Mouse (Mus musculus) liver, embryonic 12.5 days (tissue): ENCODE results near the gene Gpn1. TPM values are rescaled to one million over a fixed set of nuclear protein-coding genes. Genes with fewer than 3 reads are reported as not detected.
A peak's percentile ranks its signal among the peaks of the same experiment; 100 is the strongest.
"Not testable (repeated sequence)": the region's sequence is repeated elsewhere in the genome, so short reads cannot be mapped to it uniquely, and the experiment has no call there.

ENCODE experiments used
- ATAC-seq: fragments of 200-750 bp; cut with Nextera tagmentation; 2 replicates; pipeline ENCODE4 v1.8.0; 2017; ENCODE audit warnings: moderate number of reproducible peaks, mild to moderate bottlenecking, moderate library complexity
- H3K27ac ChIP-seq: fragments of 300-500 bp; sonication (generic); 2 replicates; pipeline ENCODE4 v1.5.1; 2016; ENCODE audit warnings: mild to moderate bottlenecking
- H3K27me3 ChIP-seq: fragments of 300-500 bp; sonication (generic); replicated peaks from 2 replicates; pipeline ENCODE4 v1.6.1; 2016; ENCODE audit warnings: mild to moderate bottlenecking, moderate library complexity
- H3K36me3 ChIP-seq: fragments of 300-500 bp; sonication (generic); 2 replicates; pipeline ENCODE4 v1.6.1; 2016; ENCODE audit warnings: mild to moderate bottlenecking, moderate library complexity
- H3K4me1 ChIP-seq: fragments of 300-500 bp; sonication (generic); 2 replicates; pipeline ENCODE4 v1.6.1; 2016
- H3K4me2 ChIP-seq: fragments of 300-500 bp; sonication (generic); 2 replicates; pipeline ENCODE4 v1.6.1; 2016; ENCODE audit warnings: mild to moderate bottlenecking, moderate library complexity
- H3K4me3 ChIP-seq: fragments of 300-500 bp; sonication (generic); 2 replicates; pipeline ENCODE4 v1.5.1; 2016; ENCODE audit warnings: mild to moderate bottlenecking, moderate library complexity
- H3K9ac ChIP-seq: fragments of 300-500 bp; sonication (generic); 2 replicates; pipeline ENCODE4 v1.6.1; 2016; ENCODE audit warnings: mild to moderate bottlenecking, moderate library complexity
- H3K9me3 ChIP-seq: fragments of 300-500 bp; sonication (generic); replicated peaks from 2 replicates; pipeline ENCODE4 v1.6.1; 2016; ENCODE audit warnings: mild to moderate bottlenecking, moderate library complexity
- WGBS: fragments of 180-500 bp; shearing (Covaris S2); methylation state at CpG from one replicate; pipeline ENCODE4 v1.1.7; 2016; ENCODE audit not compliant: insufficient replicate concordance; 5-methylcytosine and 5-hydroxymethylcytosine counted together
- polyA plus RNA-seq: library from polyadenylated mRNA; unstranded; fragments of >200 nt; fragmentation: Nextera tagmentation; extraction: Ambion mirVana; gene quantifications from 2 replicates; pipeline ENCODE4 v1.2.1, GENCODE M21; 2016

Gpn1 gene
- polyA plus RNA-seq, 1 experiment from 2014 or later, result 38.8 TPM

GRCm38 (mm10) chr5:31489116-31489769 lies 5.3 kb upstream of the Gpn1 start:
- Histone ChIP-seq H3K9me3 (no peaks in the 10 kb centered on the region), H3K4me3 (no peak overlapping the region), H3K4me1 (peaks cover 5% of the 10 kb centered on the region), H3K4me2 (no peak overlapping the region), H3K9ac (no peak overlapping the region), H3K27ac (no peak overlapping the region), H3K36me3 (peaks cover 2% of the 10 kb centered on the region; the same call in 1 of the 2 replicates), H3K27me3 (0 out of 2 replicates have a peak, but pooled peaks cover 4% of the 10 kb centered on the region)
- ATAC-seq, result no peak
- WGBS, result 58% methylated on average over 7 of the region's 7 CpGs

DNA sequence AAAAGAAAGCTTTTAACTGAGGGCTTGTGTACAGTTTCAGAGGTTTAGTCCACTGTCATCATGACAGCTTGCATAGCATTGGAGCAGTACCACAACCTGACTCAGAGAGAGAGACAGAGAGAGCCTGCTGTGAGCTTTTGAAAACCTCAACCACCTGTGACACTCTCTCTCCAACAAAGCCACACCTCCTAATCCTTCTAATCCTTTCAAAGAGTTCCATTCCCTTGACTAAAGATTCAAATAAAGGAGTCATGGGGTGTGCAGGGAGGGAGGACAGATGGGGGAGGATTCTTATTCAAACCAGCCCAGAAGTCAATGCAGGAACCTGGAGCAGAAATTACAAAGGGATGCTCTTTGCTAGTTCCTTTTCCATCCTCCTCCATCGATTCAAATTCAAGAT lies 2.5 kb upstream of the Gpn1 start:
- ATAC-seq, result no peak
- H3K27me3 ChIP-seq, result 0 out of 2 replicates have a peak, but pooled peaks cover 4% of the 10 kb centered on the region
- no peak overlapping the region for H3K27ac ChIP-seq
- H3K4me2 ChIP-seq, result no peak overlapping the region
- peaks cover 20% of the 10 kb centered on the region for H3K4me1 ChIP-seq
- no peaks in the 10 kb centered on the region for H3K9me3 ChIP-seq
- H3K9ac ChIP-seq, result no peak overlapping the region
- peaks cover 11% of the 10 kb centered on the region for H3K36me3 ChIP-seq
- WGBS, result 45% methylated on average over 1 of the region's 1 CpGs
- H3K4me3 ChIP-seq, result no peak overlapping the region

DNA sequence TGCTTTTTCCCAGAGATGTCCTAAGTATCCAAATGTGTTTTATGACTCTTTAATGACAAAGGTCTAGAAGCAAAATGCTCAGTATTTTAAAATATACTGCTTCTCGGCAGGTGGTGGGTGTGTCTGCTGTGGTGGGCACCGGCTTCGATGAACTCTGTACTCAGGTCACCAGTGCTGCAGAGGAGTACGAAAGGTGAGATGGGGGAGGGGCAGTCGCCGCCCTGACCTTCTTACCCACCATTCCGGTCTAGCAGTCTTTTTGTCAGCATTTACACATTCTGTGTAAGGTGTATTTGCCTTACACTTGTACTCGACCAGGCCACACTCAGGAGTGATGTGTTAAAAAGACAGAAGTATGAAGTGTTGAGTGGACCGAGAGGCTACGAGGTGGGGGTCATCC lies 10.3 kb downstream of the Gpn1 start:
- peaks cover 89% of the 10 kb centered on the region for H3K36me3 ChIP-seq
- H3K4me3 ChIP-seq, result no peak overlapping the region
- H3K4me2 ChIP-seq, result no peak overlapping the region
- no peaks in the 10 kb centered on the region for H3K9me3 ChIP-seq
- no peak overlapping the region for H3K9ac ChIP-seq
- 86% methylated on average over 10 of the region's 10 CpGs for WGBS
- no peak for ATAC-seq
- no peak overlapping the region for H3K27ac ChIP-seq
- H3K4me1 ChIP-seq, result no peaks in the 10 kb centered on the region
- H3K27me3 ChIP-seq, result no peaks in the 10 kb centered on the region

- no peak overlapping the region for H3K4me3 ChIP-seq
- no peak for ATAC-seq
- H3K9me3 ChIP-seq, result no peaks in the 10 kb centered on the region
- no peak overlapping the region for H3K27ac ChIP-seq
- no peak overlapping the region for H3K9ac ChIP-seq
- no peaks in the 10 kb centered on the region for H3K27me3 ChIP-seq
- peaks cover 95% of the 10 kb centered on the region for H3K36me3 ChIP-seq
- H3K4me2 ChIP-seq, result no peak overlapping the region
- 56% methylated on average over 1 of the region's 1 CpGs for WGBS
- H3K4me1 ChIP-seq, result no peaks in the 10 kb centered on the region
Measured at GRCm38 (mm10) chr5:31512481-31512880, 17.9 kb downstream of the Gpn1 start.

- Histone ChIP-seq H3K9ac (no peak overlapping the region), H3K4me2 (no peak overlapping the region), H3K36me3 (peaks cover 78% of the 10 kb centered on the region), H3K4me3 (no peak overlapping the region), H3K27ac (no peak overlapping the region), H3K4me1 (peaks cover 2% of the 10 kb centered on the region), H3K9me3 (no peaks in the 10 kb centered on the region), H3K27me3 (no peaks in the 10 kb centered on the region)
- no peak for ATAC-seq
- WGBS, result 77% methylated on average over 6 of the region's 6 CpGs
Measured at GRCm38 (mm10) chr5:31520556-31520955, 26.0 kb downstream of the Gpn1 start.

GRCm38 (mm10) chr5:31526354-31527116 lies 32.0 kb downstream of the Gpn1 start, which contains the start of gene Slc4a1ap:
Gene Slc4a1ap (plus strand): TSS chr5:31526995.
- Histone ChIP-seq H3K4me3 (peak within 1 kb of the TSS; percentile 96), H3K27ac (peak within 1 kb of the TSS; percentile 83), H3K27me3 (no peaks in the 10 kb centered on the region), H3K9ac (peak within 1 kb of the TSS; percentile 89), H3K9me3 (no peaks in the 10 kb centered on the region), H3K4me2 (peak within 1 kb of the TSS; percentile 92), H3K4me1 (peaks cover 27% of the 10 kb centered on the region), H3K36me3 (peaks cover 48% of the 10 kb centered on the region)
- ATAC-seq, result peak; percentile 81
- under 1% methylated on average over 28 of the region's 28 CpGs for WGBS

DNA sequence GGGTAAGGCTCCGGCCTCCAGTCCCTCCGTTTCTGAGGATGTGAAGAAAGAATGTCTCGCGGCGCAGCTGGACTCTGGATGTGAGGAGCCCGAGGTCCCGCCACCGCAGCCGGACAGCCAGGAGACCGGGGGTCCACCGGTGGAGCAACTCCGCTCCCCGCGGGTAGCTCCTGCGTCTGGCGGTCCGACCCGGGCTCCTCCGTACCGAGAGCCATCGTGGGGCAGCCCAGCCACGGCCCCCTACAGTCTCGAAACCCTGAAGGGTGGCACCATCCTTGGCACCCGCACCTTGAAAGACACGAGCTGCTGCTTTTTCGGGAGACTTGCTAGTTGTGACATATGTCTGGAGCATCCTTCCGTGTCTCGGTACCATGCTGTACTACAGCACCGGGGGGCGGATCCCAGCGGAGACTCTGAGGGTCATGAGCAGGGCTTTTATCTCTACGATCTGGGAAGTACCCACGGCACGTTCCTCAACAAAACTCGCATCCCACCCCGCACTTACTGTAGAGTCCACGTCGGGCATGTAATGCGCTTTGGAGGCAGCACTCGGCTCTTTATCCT lies 32.7 kb downstream of the Gpn1 start:
- 2% methylated on average over 40 of the region's 40 CpGs for WGBS
- H3K4me3 ChIP-seq, result peak overlapping the region; percentile 96
- H3K36me3 ChIP-seq, result peaks cover 48% of the 10 kb centered on the region
- H3K9me3 ChIP-seq, result no peaks in the 10 kb centered on the region
- peak overlapping the region; percentile 92 for H3K4me2 ChIP-seq
- H3K27ac ChIP-seq, result peak overlapping the region; percentile 83
- ATAC-seq, result peak; percentile 48
- no peaks in the 10 kb centered on the region for H3K27me3 ChIP-seq
- H3K9ac ChIP-seq, result peak overlapping the region; percentile 89
- H3K4me1 ChIP-seq, result peaks cover 27% of the 10 kb centered on the region

DNA sequence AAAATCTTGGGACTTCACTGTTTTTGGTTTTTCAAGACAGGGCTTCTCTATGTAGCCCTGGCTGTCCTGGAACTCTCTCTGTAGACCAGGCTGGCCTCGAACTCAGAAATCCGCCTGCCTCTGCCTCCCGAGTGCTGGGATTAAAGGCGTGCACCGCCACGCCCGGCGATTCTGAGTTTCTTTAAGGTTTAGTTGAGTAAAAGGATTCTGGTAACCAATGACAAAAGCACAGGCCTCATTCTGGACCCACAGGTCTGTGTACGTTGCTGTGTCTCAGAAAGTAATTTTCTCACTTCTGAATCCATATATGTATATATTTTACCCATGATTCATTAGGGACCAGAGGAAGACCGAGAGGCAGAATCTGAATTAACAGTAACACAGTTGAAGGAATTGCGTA lies 33.2 kb downstream of the Gpn1 start, which contains the start of gene Supt7l:
TSS of gene Supt7l (minus strand) at position 101 of the 400 bp plus-strand sequence.
- Histone ChIP-seq H3K4me1 (peaks cover 27% of the 10 kb centered on the region), H3K36me3 (peaks cover 48% of the 10 kb centered on the region), H3K4me3 (peak within 1 kb of the TSS; percentile 96), H3K9ac (peak within 1 kb of the TSS; percentile 89), H3K27ac (peak within 1 kb of the TSS; percentile 83), H3K4me2 (peak within 1 kb of the TSS; percentile 92)
- not testable (repeated sequence) for ATAC-seq, H3K9me3 ChIP-seq, H3K27me3 ChIP-seq
- 67% methylated on average over 11 of the region's 11 CpGs for WGBS

- Histone ChIP-seq H3K4me3 (peak overlapping the region; percentile 96; the same call in 1 of the 2 replicates), H3K4me2 (peak overlapping the region; percentile 92), H3K9ac (no peak overlapping the region), H3K27ac (no peak overlapping the region), H3K27me3 (no peaks in the 10 kb centered on the region), H3K9me3 (no peaks in the 10 kb centered on the region), H3K4me1 (peaks cover 27% of the 10 kb centered on the region), H3K36me3 (peaks cover 49% of the 10 kb centered on the region)
- 22% methylated on average over 2 of the region's 2 CpGs for WGBS
- peak; percentile 38; the same call in 1 of the 2 replicates for ATAC-seq
Measured at GRCm38 (mm10) chr5:31528560-31528959, 34.0 kb downstream of the Gpn1 start.

GRCm38 (mm10) chr5:31535228-31535627 lies 40.7 kb downstream of the Gpn1 start:
- Histone ChIP-seq H3K4me1 (no peaks in the 10 kb centered on the region), H3K4me2 (no peak overlapping the region), H3K27ac (no peak overlapping the region), H3K36me3 (peaks cover 86% of the 10 kb centered on the region), H3K9ac (no peak overlapping the region), H3K4me3 (no peak overlapping the region), H3K9me3 (no peaks in the 10 kb centered on the region), H3K27me3 (no peaks in the 10 kb centered on the region)
- 80% methylated on average over 2 of the region's 2 CpGs for WGBS
- no peak for ATAC-seq

DNA sequence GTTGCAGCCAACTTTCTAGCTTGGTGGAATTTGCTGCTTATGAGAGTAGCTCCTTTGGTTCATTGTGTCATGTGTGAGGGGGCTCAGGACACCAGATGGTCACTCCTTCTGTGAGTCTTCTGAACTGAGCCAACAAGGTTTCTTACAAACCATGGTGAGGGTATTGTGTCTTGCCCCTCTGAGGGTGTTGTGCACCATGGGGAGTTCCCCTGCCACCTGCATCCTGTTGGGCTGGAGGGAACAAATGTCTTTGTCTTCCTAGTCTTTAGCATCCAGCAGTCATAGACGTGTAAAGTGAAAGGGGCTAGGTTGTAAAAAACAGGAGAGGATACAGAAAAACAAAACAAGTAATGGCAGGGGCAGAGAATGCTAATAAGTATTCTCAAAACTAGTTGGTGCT lies 64.9 kb downstream of the Gpn1 start:
- Histone ChIP-seq H3K4me1 (peaks cover 2% of the 10 kb centered on the region; the same call in 1 of the 2 replicates), H3K9ac (no peak overlapping the region), H3K9me3 (no peaks in the 10 kb centered on the region), H3K4me2 (no peak overlapping the region), H3K36me3 (peaks cover 48% of the 10 kb centered on the region), H3K4me3 (no peak overlapping the region), H3K27me3 (no peaks in the 10 kb centered on the region), H3K27ac (no peak overlapping the region)
- no peak for ATAC-seq
- 48% methylated on average over 1 of the region's 1 CpGs for WGBS

- no peak for ATAC-seq
- Histone ChIP-seq H3K9me3 (no peaks in the 10 kb centered on the region), H3K36me3 (peaks cover 40% of the 10 kb centered on the region), H3K9ac (no peak overlapping the region), H3K4me3 (no peak overlapping the region), H3K27me3 (no peaks in the 10 kb centered on the region), H3K27ac (no peak overlapping the region), H3K4me1 (peaks cover 2% of the 10 kb centered on the region; the same call in 1 of the 2 replicates), H3K4me2 (no peak overlapping the region)
- WGBS, result 92% methylated on average over 2 of the region's 2 CpGs
Measured at GRCm38 (mm10) chr5:31560352-31560751, 65.8 kb downstream of the Gpn1 start.
